Mouse (Mus musculus) macrophage (primary cell): Measurements from ENCODE around the gene Wdr70. TPM values are rescaled to one million over a fixed set of nuclear protein-coding genes. Genes with fewer than 3 reads are reported as not detected.

Source experiments
- H3K27ac ChIP-seq: fragments of 350-480 bp; formaldehyde crosslinking; 2 replicates; pipeline ENCODE4 v1.9.0; 2021
- H3K36me3 ChIP-seq: fragments of 350-480 bp; formaldehyde crosslinking; 2 replicates; pipeline ENCODE4 v1.9.0; 2021; ENCODE audit errors: inconsistent target
- H3K4me3 ChIP-seq: fragments of 350-480 bp; formaldehyde crosslinking; 2 replicates; pipeline ENCODE4 v1.9.0; 2021; ENCODE audit errors: inconsistent target
- H3K79me2 ChIP-seq: fragments of 350-480 bp; formaldehyde crosslinking; 2 replicates; pipeline ENCODE4 v1.9.0; 2021; ENCODE audit errors: inconsistent target
- whole genome bisulfite sequencing: methylation state at CpG from one replicate; pipeline ENCODE4 v1.1.7; 2026; ENCODE audit warnings: inconsistent platforms; ENCODE audit not compliant: missing documents; 5-methylcytosine and 5-hydroxymethylcytosine counted together
- polyA plus RNA-seq: library from polyadenylated mRNA; stranded (reverse); fragments of 250-400 nt; gene quantifications from 3 replicates; pipeline ENCODE4 v1.2.4, GENCODE M21; 2018; ENCODE audit warnings: inconsistent platforms

Wdr70 gene
- polyA plus RNA-seq, 1 experiment from 2014 or later: 35.5 TPM

DNA sequence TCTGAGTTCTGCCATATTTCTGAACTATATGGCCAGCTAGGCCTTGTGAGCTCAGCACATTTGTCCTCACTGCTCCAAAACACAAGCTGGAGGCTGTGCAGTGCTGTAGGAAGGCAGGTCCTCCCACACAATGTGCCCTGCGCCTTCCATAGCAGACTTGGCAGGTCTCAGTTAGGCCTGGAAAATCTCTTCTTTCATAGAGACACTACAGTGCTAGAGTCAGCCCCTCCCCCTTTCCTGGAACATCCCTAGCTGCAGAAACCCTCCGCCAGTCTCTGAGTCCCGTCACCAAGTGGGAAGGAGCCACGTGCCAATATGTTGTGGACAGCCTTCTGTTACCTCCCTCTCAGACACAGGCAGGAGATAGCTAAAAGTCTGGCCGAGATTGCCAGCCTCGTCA is 273.5 kb downstream of the Wdr70 start:
- WGBS: 77% methylated on average over 6 of the region's 6 CpGs
- Histone ChIP-seq H3K36me3 (no peaks in the 10 kb centered on the region), H3K79me2 (no peaks in the 10 kb centered on the region), H3K4me3 (no peak overlapping the region), H3K27ac (no peak overlapping the region)

GRCm38 (mm10) chr15:7823886-7824285 is 275.1 kb downstream of the Wdr70 start:
- Histone ChIP-seq H3K4me3 (no peak overlapping the region), H3K36me3 (no peaks in the 10 kb centered on the region), H3K27ac (no peak overlapping the region), H3K79me2 (no peaks in the 10 kb centered on the region)
- 87% methylated on average over 6 of the region's 6 CpGs for WGBS

Other genes with a start within 250 kb of the Wdr70 start
- 7.4 to 17.0 TPM (median 9.2 TPM) in 3 replicates for gene Nup155, start 10.1 kb upstream of the Wdr70 start, polyA plus RNA-seq
- 2.9 to 3.2 TPM (median 3.1 TPM) in 3 replicates for gene Cplane1, start 69.9 kb upstream of the Wdr70 start, polyA plus RNA-seq